In the genomic region with DNA sequence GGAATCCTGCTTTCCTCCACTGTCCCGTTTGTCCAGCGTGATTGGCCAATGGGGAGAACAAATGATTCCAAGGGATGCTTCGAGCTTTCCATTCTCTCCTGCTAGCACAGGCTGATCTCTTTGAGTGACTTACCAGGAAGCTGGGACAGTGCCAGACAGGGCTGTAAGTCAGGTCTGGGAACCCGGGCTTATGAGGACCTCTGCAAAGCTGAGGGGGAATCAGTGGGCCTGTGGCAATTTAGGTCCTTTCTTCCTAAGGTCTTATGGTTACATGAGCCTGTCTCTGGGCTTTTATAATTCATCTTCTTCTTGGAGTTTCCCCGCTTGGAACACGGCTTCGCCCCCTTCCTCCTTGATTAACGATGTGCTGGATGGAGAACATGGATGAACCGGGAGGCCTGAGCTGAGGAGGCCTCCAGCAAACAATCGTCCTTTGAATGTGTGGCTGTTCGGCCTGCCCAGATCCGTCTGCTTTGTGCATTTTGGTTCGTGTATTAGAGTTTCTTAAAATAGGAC, we compare ENCODE assay signal across 8 mouse cellular contexts.
DNase-seq lines count a peak whose midpoint lies in the region; ATAC-seq lines count a peak whose summit lies in the region.

No protein-coding gene starts in this region.

- no peaks in the 10 kb centered on the region for H3K9me3 ChIP-seq in lung, embryonic 15.5 days
- no peaks in the 10 kb centered on the region for H3K9me3 ChIP-seq in neural tube, embryonic 15.5 days (replicated peaks)

- H3K4me2 ChIP-seq in lung, embryonic 15.5 days: 0 out of 2 replicates have a peak overlapping the region, but pooled peaks have one; percentile 11
- peak overlapping the region; percentile 28 for H3K4me2 ChIP-seq in neural tube, embryonic 15.5 days

- no peak for ATAC-seq in lung, embryonic 15.5 days (ENCODE audit: borderline replicate concordance, extremely low read depth, low FRiP score, low TSS enrichment)
- no peak for ATAC-seq in neural tube, embryonic 15.5 days (ENCODE audit: low FRiP score)

- peaks cover 58% of the 10 kb centered on the region for H3K4me1 ChIP-seq in lung, embryonic 15.5 days
- H3K4me1 ChIP-seq in neural tube, embryonic 15.5 days: peaks cover 42% of the 10 kb centered on the region

- no peak overlapping the region for H3K4me3 ChIP-seq in lung, embryonic 15.5 days
- no peak overlapping the region for H3K4me3 ChIP-seq in neural tube, embryonic 15.5 days (replicated peaks)

- WGBS in lung, embryonic 15.5 days: 34% methylated on average over 13 of the region's 13 CpGs
- WGBS in neural tube, embryonic 15.5 days: 26% methylated on average over 13 of the region's 13 CpGs

- H3K27me3 ChIP-seq in lung, embryonic 15.5 days: no peaks in the 10 kb centered on the region
- no peaks in the 10 kb centered on the region for H3K27me3 ChIP-seq in neural tube, embryonic 15.5 days (replicated peaks)

- no peak overlapping the region for H3K9ac ChIP-seq in lung, embryonic 15.5 days
- H3K9ac ChIP-seq in neural tube, embryonic 15.5 days (replicated peaks): no peak overlapping the region

- peak overlapping the region; percentile 96 for H3K27ac ChIP-seq in lung, embryonic 15.5 days
- peak overlapping the region; percentile 51 for H3K27ac ChIP-seq in neural tube, embryonic 15.5 days (replicated peaks)

- H3K36me3 ChIP-seq in lung, embryonic 15.5 days: no peaks in the 10 kb centered on the region
- no peaks in the 10 kb centered on the region for H3K36me3 ChIP-seq in neural tube, embryonic 15.5 days

- peak; percentile 19 to 64 for DNase-seq in adrenal gland, adult (ENCODE audit: inconsistent age in 2 of 2, low spot score in 1 of 2)
- DNase-seq in adrenal gland, postnatal 25 days: no peak
- no peak for DNase-seq in lung, adult 18-20 months
- peak; percentile 51 to 58 for DNase-seq in kidney, postnatal 4 days
- DNase-seq in retina, postnatal 1 day: no peak
- DNase-seq in cerebellum, adult 8-10 months: no peak

Comparison
In these comparisons a context has a peak if more than half of its experiments do, and no peak if none do; other contexts are left out.
1. DNase-seq: peak in adrenal gland, adult (2 of 2) and kidney, postnatal 4 days (2 of 2); none in adrenal gland, postnatal 25 days (single experiment), lung, adult 18-20 months (0 of 2), retina, postnatal 1 day (single experiment) and cerebellum, adult 8-10 months (single experiment).